Mouse (Mus musculus): ENCODE data around the gene Kit.

DNA sequence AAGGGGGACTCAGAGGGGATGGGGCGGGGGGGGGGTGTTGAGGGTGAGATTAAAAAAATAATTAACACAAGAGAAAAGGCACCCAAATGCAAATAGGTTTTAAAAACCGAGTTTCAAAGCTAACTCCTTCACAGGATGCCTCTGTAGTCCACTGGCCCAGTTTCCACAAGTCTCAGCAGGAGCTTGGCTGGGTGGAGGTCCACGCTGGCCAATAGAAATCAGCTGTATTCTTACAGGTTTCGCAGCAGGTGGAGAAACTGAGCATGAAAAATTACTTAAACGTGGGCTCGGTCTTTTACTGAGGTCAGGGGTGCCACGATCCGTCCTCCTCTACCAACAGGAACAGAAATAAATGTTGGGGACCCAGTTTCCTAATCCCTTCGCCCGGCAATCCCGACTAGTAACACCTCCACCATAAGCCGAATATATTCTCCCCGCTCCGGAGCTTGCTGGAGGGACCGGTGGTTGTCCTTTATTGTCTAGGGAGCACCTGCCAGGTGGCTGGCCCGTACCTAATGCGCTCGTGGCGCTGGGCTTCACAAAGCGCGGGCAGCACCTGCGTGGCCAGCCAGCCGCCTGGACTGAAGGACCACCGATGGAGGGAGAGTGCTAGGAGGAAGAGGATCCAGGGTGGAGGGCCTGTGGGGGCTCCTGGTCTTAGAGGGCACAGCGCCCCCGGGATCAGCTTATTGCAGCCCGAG is 415 bp upstream of the Kit start:
- TF ChIP-seq CTCF (IDR thresholded peaks at IDR 0.05; ENCODE audit: low read depth) = no peak
- no peak for TF ChIP-seq EP300 (IDR thresholded peaks at IDR 0.05; ENCODE audit: low read depth)

Measured in liver, embryonic 14.5 days (tissue).